ENCODE assay signal across 20 mouse cellular contexts in genomic region chr2:92069630-92070029, GRCm38 (mm10).
"Had no signal": no experiment of that assay in that cellular context is flagged by ENCODE, and none has a peak within 500 bp of the region (broad histone marks: within the 10 kb centered on the region; RNA-seq: fewer than 3 reads in every experiment).

No protein-coding gene starts in this region.

- H3K9ac ChIP-seq: limb, embryonic 12.5 days; limb, embryonic 15.5 days; liver, embryonic 14.5 days; liver, postnatal 0 days; lung, embryonic 14.5 days; neural tube, embryonic 12.5 days; neural tube, embryonic 15.5 days had no signal

- H3K27me3 ChIP-seq: limb, embryonic 15.5 days; neural tube, embryonic 12.5 days; neural tube, embryonic 15.5 days had no signal

- DNase-seq: kidney, adult 9 months; kidney, postnatal 14 days; kidney, postnatal 4 days; left cerebral cortex, postnatal 4 days; liver, postnatal 0 days; lung, embryonic 14.5 days; midbrain, embryonic 14.5 days; retina, postnatal 1 day; right cerebral cortex, postnatal 25 days; spleen, adult 18-20 months; thymus, adult 18-20 months; thymus, postnatal 36 days had no signal

- H3K4me2 ChIP-seq: limb, embryonic 12.5 days; limb, embryonic 15.5 days; liver, embryonic 11.5 days; lung, embryonic 14.5 days; neural tube, embryonic 12.5 days; neural tube, embryonic 15.5 days had no signal

- H3K9me3 ChIP-seq: limb, embryonic 12.5 days; limb, embryonic 15.5 days; neural tube, embryonic 12.5 days; neural tube, embryonic 15.5 days had no signal

- H3K27ac ChIP-seq: limb, embryonic 12.5 days; limb, embryonic 15.5 days; liver, embryonic 14.5 days; macrophage; neural tube, embryonic 12.5 days; neural tube, embryonic 15.5 days had no signal

- H3K4me1 ChIP-seq: limb, embryonic 12.5 days; limb, embryonic 15.5 days; neural tube, embryonic 12.5 days; neural tube, embryonic 15.5 days had no signal

- ATAC-seq: liver, postnatal 0 days; lung, postnatal 0 days had no signal

- H3K4me3 ChIP-seq: limb, embryonic 12.5 days; limb, embryonic 15.5 days; neural tube, embryonic 12.5 days; neural tube, embryonic 15.5 days had no signal

- H3K36me3 ChIP-seq: limb, embryonic 12.5 days; limb, embryonic 15.5 days; neural tube, embryonic 12.5 days; neural tube, embryonic 15.5 days had no signal
